Mouse (Mus musculus) E14TG2a.4 (cell line): ENCODE measurements around the gene Zfp426.
A peak's percentile ranks its signal among the peaks of the same experiment; 100 is the strongest.

Experiments used
- H3K27me3 ChIP-seq: 2 replicates; pipeline ENCODE4 v1.6.1; 2014; ENCODE audit warnings: low read length, control low read depth; ENCODE audit not compliant: insufficient read depth
- H3K36me3 ChIP-seq: 2 replicates; pipeline ENCODE4 v1.6.1; 2014; ENCODE audit warnings: low read length, control low read depth; ENCODE audit not compliant: insufficient read depth
- H3K4me1 ChIP-seq: replicated peaks from 2 replicates; pipeline ENCODE4 v1.6.1; 2014; ENCODE audit warnings: low read depth, low read length, control low read depth
- H3K4me3 ChIP-seq: replicated peaks from 2 replicates; pipeline ENCODE4 v1.5.1; 2014; ENCODE audit warnings: mild to moderate bottlenecking, low read length
- H3K9me3 ChIP-seq: 2 replicates; pipeline ENCODE4 v1.6.1; 2014; ENCODE audit warnings: low read length, control low read depth
- CTCF ChIP-seq: conservative IDR thresholded peaks from 2 replicates; pipeline ENCODE4 v1.5.1; 2014; ENCODE audit warnings: low read length
- NANOG ChIP-seq: IDR thresholded peaks from 2 replicates; pipeline ENCODE4 v1.6.1; 2014; ENCODE audit warnings: borderline replicate concordance, low read length, mixed read lengths
- POU5F1 ChIP-seq: IDR thresholded peaks from 2 replicates; pipeline ENCODE4 v1.6.1; 2014; ENCODE audit warnings: low read length, borderline replicate concordance

Gene Zfp426

DNA sequence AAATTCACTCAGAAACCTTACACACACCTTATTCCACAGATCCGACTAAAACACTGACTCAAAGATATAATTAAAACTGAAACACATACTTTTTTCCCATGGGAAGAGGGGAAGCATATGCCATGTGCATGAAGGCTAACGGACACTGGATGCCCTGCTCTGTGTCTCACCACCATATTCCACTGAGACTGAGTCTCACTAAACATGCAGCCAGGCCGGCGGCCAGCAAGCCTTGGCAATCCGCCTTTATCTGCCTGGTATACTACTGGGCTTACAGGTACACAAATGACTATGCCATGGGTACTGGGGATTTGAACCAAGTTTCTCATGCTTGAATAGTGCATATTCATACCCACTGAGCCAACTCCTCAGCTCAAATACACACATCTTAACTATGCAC is 13.2 kb downstream of the Zfp426 start:
- H3K4me3 ChIP-seq = no peak overlapping the region
- no peaks in the 10 kb centered on the region for H3K9me3 ChIP-seq
- peaks cover 46% of the 10 kb centered on the region for H3K36me3 ChIP-seq
- TF ChIP-seq NANOG (no peak), POU5F1 (no peak), CTCF (no peak)
- H3K4me1 ChIP-seq = no peaks in the 10 kb centered on the region
- H3K27me3 ChIP-seq = no peaks in the 10 kb centered on the region

DNA sequence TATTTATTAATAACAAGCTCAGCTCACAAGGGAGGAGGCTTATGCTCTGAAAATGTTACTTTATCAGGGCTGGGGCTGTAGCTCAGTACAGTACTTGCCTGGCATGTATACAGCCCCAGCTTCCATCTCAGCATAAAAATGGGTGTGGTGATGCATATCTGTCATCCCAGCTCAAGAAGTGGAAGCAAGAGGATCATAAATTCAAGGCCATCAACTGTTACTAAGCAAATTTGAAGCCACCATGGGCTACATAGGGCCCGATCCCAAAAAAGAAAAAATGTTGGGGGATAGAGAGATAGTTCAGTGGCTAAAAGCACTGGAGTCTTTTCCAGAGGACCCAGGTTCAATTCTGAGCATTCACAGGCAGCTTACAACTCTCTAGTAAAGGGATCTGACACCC is 15.9 kb downstream of the Zfp426 start:
- Histone ChIP-seq H3K4me1 (no peaks in the 10 kb centered on the region), H3K9me3 (no peaks in the 10 kb centered on the region), H3K4me3 (no peak overlapping the region), H3K36me3 (peaks cover 34% of the 10 kb centered on the region), H3K27me3 (no peaks in the 10 kb centered on the region)
- TF ChIP-seq NANOG (no peak), POU5F1 (no peak), CTCF (no peak)

DNA sequence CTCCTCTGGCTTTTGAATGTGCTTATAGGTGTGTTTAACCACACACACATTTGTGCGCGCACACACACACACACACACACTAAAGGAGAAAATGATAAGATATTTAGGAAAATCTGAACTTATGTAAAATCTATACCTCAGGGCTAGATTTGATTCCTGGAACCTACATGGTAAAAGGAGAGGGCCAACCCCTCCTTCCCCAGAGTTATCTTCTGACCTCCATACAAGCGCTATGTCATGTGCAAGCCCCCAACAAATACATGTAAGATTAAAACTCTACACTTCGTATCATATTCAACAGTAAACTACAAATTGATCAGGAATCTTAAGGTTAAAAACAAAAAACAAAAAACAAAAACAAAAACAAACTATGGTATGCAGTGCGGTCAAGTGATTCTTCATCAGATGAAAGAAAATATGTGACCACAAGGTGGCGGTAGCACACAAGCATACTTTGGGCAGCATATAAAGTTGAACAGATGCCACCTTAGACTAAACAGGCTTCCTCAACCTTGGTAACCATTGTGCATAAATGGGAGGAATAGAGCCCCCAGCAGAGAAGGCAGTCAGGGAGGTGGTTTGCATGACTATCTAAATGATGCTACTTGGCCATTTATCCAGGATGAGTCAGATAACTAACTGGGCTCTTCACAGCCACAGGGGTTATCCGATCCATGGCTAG is 25.6 kb downstream of the Zfp426 start:
- Histone ChIP-seq H3K27me3 (peaks cover 13% of the 10 kb centered on the region), H3K4me1 (no peaks in the 10 kb centered on the region), H3K9me3 (no peaks in the 10 kb centered on the region), H3K4me3 (no peak overlapping the region), H3K36me3 (peaks cover 28% of the 10 kb centered on the region)
- no peak for TF ChIP-seq NANOG
- TF ChIP-seq CTCF = peak; percentile 50

DNA sequence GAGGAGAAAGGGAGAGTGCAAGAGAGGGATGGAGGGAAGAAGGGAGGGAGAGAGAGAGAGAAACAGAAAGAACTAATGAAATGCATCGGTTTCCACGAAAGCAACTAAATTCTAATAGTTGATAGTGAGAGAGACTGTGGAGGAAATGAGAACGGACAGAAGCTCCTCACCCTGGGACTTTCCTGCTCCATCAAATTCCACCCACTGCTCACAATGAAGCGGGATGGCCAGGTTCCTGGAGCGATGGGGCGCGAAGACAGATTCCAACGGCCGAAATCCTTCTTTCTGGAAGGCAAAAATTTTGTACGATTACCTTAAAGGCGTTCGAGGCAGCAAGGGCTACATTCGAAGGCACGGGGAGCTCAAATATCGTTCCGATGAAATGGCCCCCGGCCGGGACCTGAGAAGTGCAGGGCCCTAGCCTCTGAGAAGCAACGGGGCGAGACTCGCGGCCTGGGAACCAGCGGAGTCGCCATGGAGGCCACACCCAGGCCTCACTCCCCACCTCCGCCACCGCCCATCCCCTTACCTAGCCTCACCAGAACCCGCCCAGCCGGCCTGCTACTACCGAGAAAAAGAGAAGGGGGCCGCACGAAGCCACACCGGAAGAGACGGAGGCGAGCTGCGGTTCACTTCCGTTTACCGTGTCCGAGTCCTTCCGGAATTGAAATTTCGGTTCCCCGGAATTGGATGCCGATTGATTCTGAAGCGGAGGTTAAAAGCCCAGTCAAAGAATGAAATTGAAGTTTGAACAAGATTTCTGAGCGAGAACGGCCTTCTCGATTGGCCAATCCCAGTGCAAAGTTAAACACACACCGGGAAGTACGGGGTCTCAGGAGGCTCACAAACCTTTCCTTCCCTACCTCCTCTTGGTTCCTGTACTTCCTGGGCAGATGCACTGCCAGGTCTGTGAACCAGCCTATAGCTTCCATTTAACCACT is 32.9 kb downstream of the Zfp426 start, which contains the start of gene Zfp26:
Gene Zfp26, minus strand, starts transcription at position 786 of the 941 bp plus-strand sequence.
- H3K4me1 ChIP-seq = peaks cover 41% of the 10 kb centered on the region
- peak within 1 kb of the TSS; percentile 85 for H3K4me3 ChIP-seq
- peaks cover 2% of the 10 kb centered on the region for H3K27me3 ChIP-seq
- no peaks in the 10 kb centered on the region for H3K9me3 ChIP-seq
- TF ChIP-seq POU5F1 = no peak
- TF ChIP-seq CTCF = no peak
- no peak for TF ChIP-seq NANOG
- peaks cover 34% of the 10 kb centered on the region for H3K36me3 ChIP-seq

DNA sequence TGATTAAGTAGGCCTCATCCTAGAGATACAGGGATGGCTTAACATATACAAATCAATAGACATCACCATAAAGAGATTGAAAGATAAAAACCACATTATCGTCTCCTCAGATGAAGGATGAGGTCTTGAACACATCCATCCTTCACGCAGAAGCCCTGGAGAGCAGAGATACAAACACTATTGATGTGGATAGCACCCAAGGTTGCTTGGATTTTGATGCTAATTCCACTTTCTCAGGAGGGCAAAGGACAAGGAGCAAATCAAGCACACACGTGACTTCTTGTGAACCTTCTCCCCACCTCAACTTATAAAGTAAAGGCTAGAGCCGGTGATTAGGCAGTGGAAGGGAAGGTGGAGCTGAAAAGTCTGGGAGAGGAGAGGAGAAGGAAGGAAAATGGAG is 38.9 kb downstream of the Zfp426 start:
- Histone ChIP-seq H3K36me3 (peaks cover 39% of the 10 kb centered on the region), H3K4me3 (no peak overlapping the region), H3K4me1 (peaks cover 47% of the 10 kb centered on the region), H3K27me3 (no peaks in the 10 kb centered on the region), H3K9me3 (no peaks in the 10 kb centered on the region)
- no peak for TF ChIP-seq POU5F1
- no peak for TF ChIP-seq CTCF
- peak; percentile 89 for TF ChIP-seq NANOG

DNA sequence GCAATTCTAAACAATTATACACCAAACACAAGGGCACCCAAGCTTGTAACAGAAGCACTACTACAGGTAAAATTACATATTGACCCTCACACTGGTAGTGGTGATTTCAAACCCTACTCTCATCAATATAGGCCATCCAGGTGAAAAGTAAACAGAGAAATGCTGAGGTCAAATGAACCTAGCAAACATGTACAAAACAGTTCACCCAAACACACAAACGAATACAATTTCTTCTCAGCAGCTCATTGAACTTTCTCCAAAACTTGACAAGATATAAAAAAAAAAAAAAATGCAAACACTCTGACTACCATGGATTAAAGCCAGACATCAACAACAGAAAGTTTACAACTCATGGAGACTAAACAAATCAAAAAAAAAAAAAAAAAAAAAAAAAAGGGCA is 41.1 kb downstream of the Zfp426 start:
- no peak overlapping the region for H3K4me3 ChIP-seq
- peaks cover 36% of the 10 kb centered on the region for H3K4me1 ChIP-seq
- H3K36me3 ChIP-seq = peaks cover 32% of the 10 kb centered on the region
- TF ChIP-seq CTCF (no peak), NANOG (no peak), POU5F1 (no peak)
- no peaks in the 10 kb centered on the region for H3K9me3 ChIP-seq
- H3K27me3 ChIP-seq = no peaks in the 10 kb centered on the region

DNA sequence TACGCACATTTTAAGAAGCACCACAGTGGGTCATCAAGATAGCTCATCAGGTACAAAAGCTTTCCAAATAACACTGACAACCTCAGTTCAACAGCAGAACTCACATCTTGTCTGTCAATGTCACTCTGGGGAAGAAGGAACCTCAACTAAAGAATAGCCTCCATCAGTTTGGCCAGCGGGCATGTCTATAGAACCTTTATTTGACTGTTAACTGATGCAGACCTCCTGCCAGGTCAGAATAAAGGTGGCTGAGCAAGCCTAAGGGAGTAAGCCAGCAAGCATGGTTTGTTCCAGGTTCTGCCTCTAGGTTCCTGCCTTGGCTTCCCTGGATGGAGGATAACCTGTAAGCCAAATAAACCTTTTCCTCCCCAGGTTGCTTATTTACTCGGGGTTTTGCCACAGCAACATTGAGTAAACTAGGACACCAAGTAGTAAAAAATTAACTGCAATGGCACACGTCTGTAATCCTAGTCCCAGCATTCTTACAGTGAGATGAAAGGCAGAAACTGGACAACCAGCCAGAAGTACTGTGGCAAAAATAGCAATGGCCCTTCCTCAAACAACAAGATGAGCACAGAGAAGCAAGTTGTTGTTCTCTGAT is 49.3 kb downstream of the Zfp426 start:
- Histone ChIP-seq H3K27me3 (no peaks in the 10 kb centered on the region), H3K36me3 (peaks cover 84% of the 10 kb centered on the region), H3K4me3 (no peak overlapping the region), H3K9me3 (no peaks in the 10 kb centered on the region), H3K4me1 (peaks cover 19% of the 10 kb centered on the region)
- TF ChIP-seq CTCF = no peak
- peak; percentile 90 for TF ChIP-seq NANOG

DNA sequence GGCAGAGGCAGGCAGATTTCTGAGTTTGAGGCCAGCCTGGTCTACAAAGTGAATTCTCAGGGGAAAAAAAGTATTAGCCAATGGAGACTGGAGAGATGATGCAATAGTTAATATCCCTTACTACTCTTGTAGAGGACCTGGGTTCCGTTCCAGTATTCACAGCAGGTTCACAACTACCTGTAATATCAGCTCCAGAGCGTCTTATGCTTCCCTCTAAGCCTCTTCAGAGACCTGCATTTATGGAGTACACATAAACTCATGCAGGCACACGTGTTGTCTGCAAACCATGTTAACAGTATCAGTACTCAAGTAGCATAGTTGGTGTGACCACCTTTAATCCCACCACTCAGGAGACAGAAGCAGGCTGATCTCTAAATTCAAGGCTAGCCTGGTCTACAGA is 62.5 kb downstream of the Zfp426 start:
- Histone ChIP-seq H3K36me3 (0 out of 2 replicates have a peak, but pooled peaks cover 1% of the 10 kb centered on the region), H3K4me1 (peaks cover 6% of the 10 kb centered on the region; the same call in 1 of the 2 replicates), H3K9me3 (no peaks in the 10 kb centered on the region), H3K4me3 (no peak overlapping the region), H3K27me3 (no peaks in the 10 kb centered on the region)
- TF ChIP-seq POU5F1 (no peak), NANOG (no peak), CTCF (no peak)
